Mouse (Mus musculus): ENCODE measurements around the gene AW549877. TPM values are rescaled to one million over a fixed set of nuclear protein-coding genes. Genes with fewer than 3 reads are reported as not detected.

AW549877 gene
- polyA plus RNA-seq, 2 experiments = 46.3 to 59.9 TPM

GRCm38 (mm10) chr15:3999144-3999543 lies 3.6 kb upstream of the AW549877 start:
- Histone ChIP-seq H3K4me1 (ENCODE audit: control insufficient read depth, insufficient read depth, low read length) (peaks cover 7% of the 10 kb centered on the region; the same call in 1 of the 2 replicates), H3K36me3 (ENCODE audit: control insufficient read depth, insufficient read depth, low read length) (no peaks in the 10 kb centered on the region), H3K4me3 (replicated peaks; ENCODE audit: low read length) (no peak overlapping the region), H3K9ac (ENCODE audit: low read depth, low read length, severe bottlenecking) (no peak overlapping the region), H3K9me3 (ENCODE audit: control insufficient read depth, low read length) (no peaks in the 10 kb centered on the region), H3K27me3 (ENCODE audit: control insufficient read depth, insufficient read depth, low read length) (no peaks in the 10 kb centered on the region), H3K4me2 (replicated peaks; ENCODE audit: low read depth, low read length, severe bottlenecking) (no peak overlapping the region), H3K27ac (replicated peaks; ENCODE audit: low read depth, low read length) (no peak overlapping the region)
- 81% methylated on average over 2 of the region's 2 CpGs for WGBS
- ATAC-seq (ENCODE audit: low FRiP score, low read depth) = no peak
- DNase-seq (ENCODE audit: low spot score) = no peak
- TF ChIP-seq POLR2A (IDR thresholded peaks at IDR 0.05; ENCODE audit: borderline replicate concordance, extremely low read depth, insufficient read depth, insufficient read length) = no peak

DNA sequence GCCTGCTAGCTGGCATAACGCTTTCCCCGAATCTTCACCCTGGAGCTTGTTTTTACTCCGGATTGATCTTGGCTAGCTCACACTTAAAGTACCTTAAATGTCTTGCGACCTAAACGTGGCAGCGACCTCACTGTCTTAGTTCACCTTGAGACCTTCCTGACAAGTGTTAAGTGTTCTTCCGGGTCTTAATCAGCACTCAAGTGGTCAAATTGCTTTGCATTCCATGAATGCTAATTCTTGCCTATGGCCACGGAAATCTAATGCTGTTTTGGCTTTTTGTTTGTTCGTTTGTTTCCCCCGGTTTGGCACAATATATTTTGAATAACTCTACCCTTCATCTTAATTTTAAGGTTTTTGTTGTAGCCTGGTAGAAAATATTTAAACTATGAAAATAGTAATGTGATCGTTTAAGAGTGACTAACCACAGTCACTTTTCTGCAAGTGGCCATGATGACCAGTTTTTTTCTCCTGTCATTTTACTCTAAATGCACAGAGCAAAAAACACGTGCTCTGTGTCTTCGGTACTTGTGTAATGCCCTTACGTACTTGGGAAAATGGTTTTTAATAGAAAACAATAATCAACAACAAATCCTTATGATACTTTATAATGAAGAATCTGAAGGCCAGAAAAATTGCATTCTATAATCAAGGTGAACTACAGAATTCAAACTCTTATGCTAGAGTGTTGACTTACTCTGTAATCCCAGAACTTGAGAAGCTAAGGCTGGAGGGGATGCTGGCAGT lies 895 bp upstream of the AW549877 start:
- Histone ChIP-seq H3K9me3 (ENCODE audit: control insufficient read depth, low read length) (no peaks in the 10 kb centered on the region), H3K4me1 (ENCODE audit: control insufficient read depth, insufficient read depth, low read length) (peaks cover 7% of the 10 kb centered on the region; the same call in 1 of the 2 replicates), H3K27me3 (ENCODE audit: control insufficient read depth, insufficient read depth, low read length) (no peaks in the 10 kb centered on the region), H3K4me2 (replicated peaks; ENCODE audit: low read depth, low read length, severe bottlenecking) (peak overlapping the region; percentile 68), H3K9ac (ENCODE audit: low read depth, low read length, severe bottlenecking) (peak overlapping the region; percentile 69), H3K36me3 (ENCODE audit: control insufficient read depth, insufficient read depth, low read length) (peaks cover 7% of the 10 kb centered on the region), H3K27ac (replicated peaks; ENCODE audit: low read depth, low read length) (peak overlapping the region; percentile 83), H3K4me3 (replicated peaks; ENCODE audit: low read length) (peak overlapping the region; percentile 86)
- ATAC-seq (ENCODE audit: low FRiP score, low read depth) (no peak), DNase-seq (ENCODE audit: low spot score) (no peak)
- no peak for TF ChIP-seq POLR2A (IDR thresholded peaks at IDR 0.05; ENCODE audit: borderline replicate concordance, extremely low read depth, insufficient read depth, insufficient read length)
- 19% methylated on average over 14 of the region's 14 CpGs for WGBS

- Histone ChIP-seq H3K27me3 (ENCODE audit: control insufficient read depth, insufficient read depth, low read length) (no peaks in the 10 kb centered on the region), H3K36me3 (ENCODE audit: control insufficient read depth, insufficient read depth, low read length) (peaks cover 21% of the 10 kb centered on the region), H3K4me3 (replicated peaks; ENCODE audit: low read length) (peak overlapping the region; percentile 86), H3K27ac (replicated peaks; ENCODE audit: low read depth, low read length) (peak overlapping the region; percentile 94), H3K4me1 (ENCODE audit: control insufficient read depth, insufficient read depth, low read length) (peaks cover 7% of the 10 kb centered on the region; the same call in 1 of the 2 replicates), H3K9ac (ENCODE audit: low read depth, low read length, severe bottlenecking) (peak overlapping the region; percentile 89), H3K4me2 (replicated peaks; ENCODE audit: low read depth, low read length, severe bottlenecking) (peak overlapping the region; percentile 50), H3K9me3 (ENCODE audit: control insufficient read depth, low read length) (no peaks in the 10 kb centered on the region)
- 28% methylated on average over 14 of the region's 14 CpGs for WGBS
- DNase-seq (ENCODE audit: low spot score) = no peak
- no peak for TF ChIP-seq POLR2A (IDR thresholded peaks at IDR 0.05; ENCODE audit: borderline replicate concordance, extremely low read depth, insufficient read depth, insufficient read length)
- no peak for ATAC-seq (ENCODE audit: low FRiP score, low read depth)
Observed at GRCm38 (mm10) chr15:3994852-3995447, 594 bp downstream of the AW549877 start.

GRCm38 (mm10) chr15:3987981-3988380 lies 7.6 kb downstream of the AW549877 start:
- Histone ChIP-seq H3K4me1 (ENCODE audit: control insufficient read depth, insufficient read depth, low read length) (no peaks in the 10 kb centered on the region), H3K9ac (ENCODE audit: low read depth, low read length, severe bottlenecking) (no peak overlapping the region), H3K27me3 (ENCODE audit: control insufficient read depth, insufficient read depth, low read length) (no peaks in the 10 kb centered on the region), H3K36me3 (ENCODE audit: control insufficient read depth, insufficient read depth, low read length) (peaks cover 76% of the 10 kb centered on the region), H3K9me3 (ENCODE audit: control insufficient read depth, low read length) (no peaks in the 10 kb centered on the region), H3K27ac (replicated peaks; ENCODE audit: low read depth, low read length) (no peak overlapping the region), H3K4me2 (replicated peaks; ENCODE audit: low read depth, low read length, severe bottlenecking) (no peak overlapping the region), H3K4me3 (replicated peaks; ENCODE audit: low read length) (no peak overlapping the region)
- TF ChIP-seq POLR2A (IDR thresholded peaks at IDR 0.05; ENCODE audit: borderline replicate concordance, extremely low read depth, insufficient read depth, insufficient read length) = no peak
- WGBS = 67% methylated on average over 2 of the region's 2 CpGs
- DNase-seq (ENCODE audit: low spot score) = no peak
- no peak for ATAC-seq (ENCODE audit: low FRiP score, low read depth)

DNA sequence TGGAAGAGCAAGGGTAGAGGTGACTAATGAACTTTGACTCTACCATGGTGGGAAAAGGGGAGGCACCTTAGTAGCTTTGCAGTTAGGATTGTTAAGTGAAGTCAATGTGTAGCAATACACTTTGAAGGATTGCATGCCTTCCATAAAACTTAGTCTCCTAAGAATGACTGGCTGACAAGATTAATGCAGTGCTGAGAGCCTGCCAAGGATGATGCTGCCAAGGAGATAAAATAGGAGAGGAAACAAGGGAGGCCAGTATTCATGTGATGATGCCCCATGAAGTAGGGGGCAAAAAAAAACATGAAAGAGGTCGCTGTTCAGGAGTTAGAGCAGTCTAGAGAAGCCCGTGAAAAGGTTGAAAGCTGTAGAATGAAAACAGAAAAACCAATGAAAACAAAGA lies 10.7 kb downstream of the AW549877 start:
- DNase-seq (ENCODE audit: low spot score) = no peak
- Histone ChIP-seq H3K27ac (replicated peaks; ENCODE audit: low read depth, low read length) (no peak overlapping the region), H3K4me2 (replicated peaks; ENCODE audit: low read depth, low read length, severe bottlenecking) (no peak overlapping the region), H3K9me3 (ENCODE audit: control insufficient read depth, low read length) (no peaks in the 10 kb centered on the region), H3K4me1 (ENCODE audit: control insufficient read depth, insufficient read depth, low read length) (no peaks in the 10 kb centered on the region), H3K27me3 (ENCODE audit: control insufficient read depth, insufficient read depth, low read length) (no peaks in the 10 kb centered on the region), H3K9ac (ENCODE audit: low read depth, low read length, severe bottlenecking) (no peak overlapping the region), H3K36me3 (ENCODE audit: control insufficient read depth, insufficient read depth, low read length) (peaks cover 57% of the 10 kb centered on the region), H3K4me3 (replicated peaks; ENCODE audit: low read length) (no peak overlapping the region)
- 92% methylated on average over 2 of the region's 2 CpGs for WGBS
- TF ChIP-seq POLR2A (IDR thresholded peaks at IDR 0.05; ENCODE audit: borderline replicate concordance, extremely low read depth, insufficient read depth, insufficient read length) = no peak
- ATAC-seq (ENCODE audit: low FRiP score, low read depth) = no peak

Measured in limb, embryonic 14.5 days (tissue).